Mouse (Mus musculus) C2C12 (cell line): Measurements from ENCODE around the gene Rbm15. TPM values are rescaled to one million over a fixed set of nuclear protein-coding genes. Genes with fewer than 3 reads are reported as not detected.

Experiments used
- H3K27me3 ChIP-seq: one replicate; pipeline ENCODE4 v1.6.1; 2011; ENCODE audit not compliant: control insufficient read depth, insufficient read depth, insufficient read length
- H3K36me3 ChIP-seq: one replicate; pipeline ENCODE4 v1.6.1; 2011; ENCODE audit not compliant: control insufficient read depth, insufficient read depth
- H3K4me3 ChIP-seq: one replicate; pipeline ENCODE4 v1.5.1; 2011; ENCODE audit warnings: mild to moderate bottlenecking, control low read depth; ENCODE audit not compliant: poor library complexity, insufficient read depth, severe bottlenecking
- H3K79me2 ChIP-seq: one replicate; pipeline ENCODE4 v1.6.1; 2011; ENCODE audit not compliant: control insufficient read depth, insufficient read depth
- H3K79me3 ChIP-seq: one replicate; pipeline ENCODE4 v1.6.1; 2011; ENCODE audit warnings: low read depth, control low read depth
- H3ac ChIP-seq: one replicate; pipeline ENCODE3; 2011; ENCODE audit warnings: low read depth; ENCODE audit not compliant: control insufficient read depth, insufficient read length
- CEBPB ChIP-seq: IDR thresholded peaks from one replicate; pipeline ENCODE4 v1.6.1; 2011; ENCODE audit warnings: low read depth, mild to moderate bottlenecking, control low read depth, moderate library complexity
- CTCF ChIP-seq: IDR thresholded peaks from one replicate; pipeline ENCODE4 v1.5.1; 2011; ENCODE audit not compliant: control insufficient read depth, insufficient read depth, insufficient read length
- FOSL1 ChIP-seq: IDR thresholded peaks from one replicate; pipeline ENCODE4 v1.8.0; 2011; ENCODE audit warnings: mild to moderate bottlenecking, low read length; ENCODE audit not compliant: poor library complexity, insufficient read depth, severe bottlenecking
- MAX ChIP-seq: IDR thresholded peaks from one replicate; pipeline ENCODE4 v1.6.1; 2011; ENCODE audit warnings: mild to moderate bottlenecking, control low read depth
- MYOD1 ChIP-seq: IDR thresholded peaks from one replicate; pipeline ENCODE4 v1.6.1; 2011; ENCODE audit warnings: low read depth; ENCODE audit not compliant: control insufficient read depth, insufficient read length
- MYOG ChIP-seq: IDR thresholded peaks from one replicate; pipeline ENCODE4 v1.6.1; 2011; ENCODE audit not compliant: control insufficient read depth, insufficient read length; ENCODE audit errors: extremely low read depth
- USF1 ChIP-seq: IDR thresholded peaks from one replicate; pipeline ENCODE4 v1.6.1; 2011; ENCODE audit warnings: low read depth, mild to moderate bottlenecking, control low read depth, moderate library complexity
- polyA plus RNA-seq: library from polyadenylated mRNA; unstranded; fragments of >200 nt; fragmentation: generic; extraction: Trizol; gene quantifications from one replicate; pipeline ENCODE4 v1.2.1, GENCODE M21; 2012; ENCODE audit warnings: missing spikeins

The Rbm15 gene
- polyA plus RNA-seq, 1 experiment: 7.2 TPM

- peaks cover 32% of the 10 kb centered on the region for H3K36me3 ChIP-seq
- H3K79me3 ChIP-seq: peaks cover 1% of the 10 kb centered on the region
- peaks cover 4% of the 10 kb centered on the region for H3K79me2 ChIP-seq
- TF ChIP-seq MYOG: no peak
- TF ChIP-seq USF1: no peak
- TF ChIP-seq MAX: no peak
- no peak for TF ChIP-seq CEBPB
- TF ChIP-seq CTCF: no peak
- no peak for TF ChIP-seq FOSL1
- TF ChIP-seq MYOD1: no peak
- no peak overlapping the region for H3K4me3 ChIP-seq
- no peak overlapping the region for H3ac ChIP-seq
- no peaks in the 10 kb centered on the region for H3K27me3 ChIP-seq
Observed at GRCm38 (mm10) chr3:107286123-107286522, 47.4 kb downstream of the Rbm15 start.

- Histone ChIP-seq H3K4me3 (peak within 1 kb of the TSS; percentile 97), H3K79me3 (peaks cover 15% of the 10 kb centered on the region), H3K27me3 (no peaks in the 10 kb centered on the region), H3K79me2 (peaks cover 27% of the 10 kb centered on the region), H3K36me3 (peaks cover 16% of the 10 kb centered on the region), H3ac (peak within 1 kb of the TSS; percentile 75)
- TF ChIP-seq CTCF (no peak), MAX (peak; percentile 15), USF1 (peak; percentile 95)
Observed at GRCm38 (mm10) chr3:107278479-107279269, 54.8 kb downstream of the Rbm15 start, which contains the start of gene Lamtor5. Gene Lamtor5 (plus strand): TSS chr3:107278858.

- H3ac ChIP-seq: no peak overlapping the region
- TF ChIP-seq FOSL1 (no peak), MYOD1 (no peak), MAX (no peak), CTCF (no peak), CEBPB (no peak), USF1 (no peak), MYOG (no peak)
- peaks cover 27% of the 10 kb centered on the region for H3K79me2 ChIP-seq
- H3K79me3 ChIP-seq: peaks cover 15% of the 10 kb centered on the region
- H3K27me3 ChIP-seq: no peaks in the 10 kb centered on the region
- H3K36me3 ChIP-seq: peaks cover 4% of the 10 kb centered on the region
- no peak overlapping the region for H3K4me3 ChIP-seq
Observed at GRCm38 (mm10) chr3:107276626-107277025, 56.8 kb downstream of the Rbm15 start.

GRCm38 (mm10) chr3:107275996-107276395 is 57.5 kb downstream of the Rbm15 start:
- Histone ChIP-seq H3K27me3 (no peaks in the 10 kb centered on the region), H3ac (no peak overlapping the region), H3K79me2 (peaks cover 22% of the 10 kb centered on the region), H3K36me3 (no peaks in the 10 kb centered on the region), H3K79me3 (peaks cover 14% of the 10 kb centered on the region), H3K4me3 (no peak overlapping the region)
- TF ChIP-seq FOSL1 (no peak), MYOD1 (no peak), MAX (no peak), CEBPB (no peak), CTCF (no peak), MYOG (no peak), USF1 (no peak)

Other genes starting within 250 kb of the Rbm15 start
- gene Kcna2, start 232.5 kb downstream of the Rbm15 start, polyA plus RNA-seq: not detected
- not detected for gene Kcna10, start 150.6 kb downstream of the Rbm15 start, polyA plus RNA-seq
- not detected for gene Cym, start 111.9 kb downstream of the Rbm15 start, polyA plus RNA-seq
- 0.02 TPM for gene A630076J17Rik, start 103.1 kb downstream of the Rbm15 start, polyA plus RNA-seq
- not detected for gene Prok1, start 94.0 kb downstream of the Rbm15 start, polyA plus RNA-seq
- gene Lamtor5, start 54.8 kb downstream of the Rbm15 start, polyA plus RNA-seq: 163 TPM
- 0.20 TPM for gene Slc16a4, start 42.4 kb downstream of the Rbm15 start, polyA plus RNA-seq
- gene Kcnc4, start 125.9 kb upstream of the Rbm15 start, polyA plus RNA-seq: not detected
- 3.2 TPM for gene Slc6a17, start 184.3 kb upstream of the Rbm15 start, polyA plus RNA-seq
- gene Ubl4b, start 221.4 kb upstream of the Rbm15 start, polyA plus RNA-seq: not detected